Mouse (Mus musculus): ENCODE measurements around the gene Plekhg1.

The Plekhg1 gene

DNA sequence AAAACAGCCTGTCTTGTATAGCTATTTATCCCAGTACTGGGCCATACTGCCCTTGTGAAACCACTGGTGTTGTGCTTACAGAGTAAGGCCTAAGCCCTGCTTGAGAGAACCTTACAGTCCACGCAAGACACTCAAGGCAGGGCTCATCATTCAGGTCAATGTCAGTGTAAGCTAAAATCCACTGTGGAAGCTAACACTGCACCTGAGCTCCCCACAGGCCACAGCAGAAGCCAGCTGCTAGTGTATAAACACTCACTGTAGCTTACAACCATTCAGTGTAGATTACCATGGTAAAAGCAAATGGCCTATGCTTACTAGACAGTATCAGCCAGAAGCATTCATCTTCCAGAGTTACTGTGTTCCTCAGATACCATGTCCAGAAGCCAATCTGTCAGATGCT lies 90.5 kb downstream of the Plekhg1 start:
- no peak for DNase-seq (ENCODE audit: low read depth)

DNA sequence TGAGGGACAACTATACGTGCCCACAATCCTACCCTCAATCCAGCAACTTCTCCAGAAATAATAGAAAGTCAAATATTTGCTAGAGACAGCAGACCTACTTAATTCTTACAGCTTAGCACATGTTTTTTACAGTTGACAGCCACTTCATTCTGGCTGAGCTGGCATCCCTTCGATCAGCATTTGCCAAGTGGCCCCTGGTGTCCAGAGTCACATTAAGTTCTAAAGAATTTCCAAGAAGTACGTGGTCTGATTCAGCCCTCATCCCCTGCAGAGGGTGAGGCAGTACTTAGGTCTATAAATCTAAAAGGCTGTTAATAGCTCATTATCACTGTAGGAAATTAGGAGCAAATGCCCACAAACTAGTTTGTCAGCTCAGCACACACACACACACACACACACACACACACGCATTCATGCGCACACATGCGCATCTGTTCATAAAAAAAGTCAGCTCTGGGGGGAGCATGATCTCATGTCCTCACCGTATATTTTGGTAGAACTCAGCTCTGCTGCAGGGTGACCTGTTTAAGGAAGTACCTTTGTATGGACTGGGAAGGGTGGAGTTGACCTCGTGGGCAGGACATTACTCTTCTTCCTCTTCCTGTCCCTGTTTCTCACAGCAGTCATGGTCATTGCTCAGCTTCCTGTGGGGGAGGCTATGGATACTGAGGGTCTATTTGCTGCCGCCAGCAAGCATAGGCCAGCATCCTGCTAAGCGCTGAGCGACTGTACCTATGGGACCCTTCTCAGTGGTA lies 91.6 kb downstream of the Plekhg1 start:
- DNase-seq (ENCODE audit: low read depth): peak; percentile 80

DNA sequence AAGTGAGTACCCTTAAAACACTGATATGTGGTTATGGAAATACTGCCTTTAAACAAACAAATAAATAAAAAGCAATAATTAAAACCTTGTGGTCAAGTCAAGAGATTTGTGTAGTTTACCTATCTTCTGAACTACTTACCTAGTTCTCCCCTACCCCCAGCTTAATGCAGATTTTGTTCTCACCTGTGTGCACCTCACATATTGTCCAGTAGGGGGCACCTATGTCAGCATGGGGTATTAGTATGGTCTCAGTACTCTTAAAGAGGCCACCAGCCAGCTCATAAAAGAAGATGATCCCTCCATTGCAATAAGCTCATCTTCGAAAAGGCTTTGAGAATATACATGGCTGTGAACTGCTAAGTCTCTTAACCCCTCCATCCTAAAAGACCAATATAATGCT lies 93.9 kb downstream of the Plekhg1 start:
- DNase-seq (ENCODE audit: low read depth): no peak

DNA sequence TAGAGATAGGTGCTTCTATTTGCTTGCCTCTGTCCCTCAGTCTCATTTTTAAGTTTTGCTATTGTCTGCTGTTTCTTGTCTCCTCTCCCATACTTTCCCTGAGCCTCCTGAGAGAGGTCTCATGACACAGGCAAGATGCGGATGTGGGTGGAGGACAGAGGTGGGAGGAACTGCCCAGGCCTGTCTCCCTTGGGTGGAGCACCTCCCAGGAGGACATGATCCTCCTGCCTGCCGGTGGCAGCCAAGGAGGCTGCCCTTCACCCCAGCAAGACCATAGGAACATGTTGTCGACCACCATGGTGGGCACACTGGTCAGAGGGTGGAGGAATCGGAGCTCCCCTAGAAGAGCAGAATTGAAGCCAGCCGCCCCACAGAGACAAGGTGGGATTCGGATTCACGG lies 94.5 kb downstream of the Plekhg1 start:
- no peak for DNase-seq (ENCODE audit: low read depth)

DNA sequence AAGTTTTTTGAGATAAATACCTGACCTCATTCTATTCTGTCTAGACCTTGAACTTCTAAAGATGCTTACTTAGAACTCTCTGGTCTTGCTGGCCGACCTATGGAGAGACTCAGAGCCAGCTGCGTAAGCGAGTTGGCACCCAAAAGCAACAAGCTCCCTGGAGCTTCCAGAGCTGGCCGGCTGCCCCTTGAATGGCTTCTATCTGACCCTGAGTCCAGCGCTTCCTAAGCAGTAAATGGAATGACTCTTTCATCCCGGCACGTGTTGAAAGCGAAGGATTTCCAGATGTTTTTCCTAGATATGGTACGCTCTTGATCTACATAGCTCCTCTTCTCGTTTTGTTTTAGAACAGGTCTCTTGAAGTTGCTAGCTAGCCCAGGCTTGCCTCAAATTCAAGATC lies 95.5 kb downstream of the Plekhg1 start:
- no peak for DNase-seq (ENCODE audit: low read depth)

DNA sequence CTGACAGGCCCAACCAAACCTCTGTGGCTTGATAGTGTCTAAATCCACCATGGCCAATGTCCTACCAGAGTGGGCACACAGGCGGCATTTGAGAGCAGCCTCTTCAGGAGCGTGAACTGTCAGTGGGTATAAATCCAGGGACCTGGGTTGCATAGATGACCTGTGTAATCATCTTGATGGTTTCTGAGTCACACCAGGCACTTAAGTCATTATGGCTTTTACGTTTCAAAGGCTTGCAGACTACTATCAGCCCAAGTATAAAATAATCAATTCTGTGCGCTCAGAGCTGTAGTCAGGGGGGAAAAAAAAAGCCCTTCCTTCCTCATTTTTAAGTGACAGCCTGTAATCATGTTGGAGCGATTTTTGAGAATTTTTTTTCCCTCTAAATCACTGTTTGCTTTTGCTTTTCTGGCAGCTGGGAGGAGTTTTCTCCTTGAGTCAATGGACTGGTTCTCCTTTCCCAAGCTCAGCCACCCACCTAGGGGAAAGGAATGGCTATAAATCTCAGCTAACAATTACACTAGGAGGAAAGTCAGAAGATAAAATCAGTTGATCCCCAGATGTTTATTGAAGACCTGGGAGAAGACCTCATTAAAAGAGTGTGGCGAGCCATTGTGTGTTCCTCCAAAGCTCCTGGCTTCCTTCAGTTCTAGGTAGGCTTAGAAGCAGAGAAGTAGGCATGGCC lies 99.7 kb downstream of the Plekhg1 start:
- DNase-seq (ENCODE audit: low read depth): no peak

DNA sequence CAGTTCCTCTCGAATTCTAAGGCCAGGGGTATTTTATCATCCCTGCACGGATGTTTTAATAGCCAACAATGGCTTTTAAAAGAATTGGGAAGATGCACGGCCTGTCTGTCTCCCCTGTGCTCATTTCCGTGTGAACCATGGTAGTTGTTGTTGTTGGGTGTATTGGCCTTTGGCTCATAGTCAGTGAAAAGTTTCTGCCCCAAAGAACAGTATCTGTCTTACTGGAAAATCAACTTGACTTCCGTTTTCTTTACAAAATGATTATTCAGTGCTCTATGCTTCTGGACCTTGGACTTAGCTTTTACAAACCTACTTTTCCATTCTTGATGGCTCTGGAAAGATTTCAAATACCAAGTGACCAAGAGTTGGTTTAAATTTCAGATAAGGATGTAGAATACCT lies 104.3 kb downstream of the Plekhg1 start:
- no peak for DNase-seq (ENCODE audit: low read depth)

DNA sequence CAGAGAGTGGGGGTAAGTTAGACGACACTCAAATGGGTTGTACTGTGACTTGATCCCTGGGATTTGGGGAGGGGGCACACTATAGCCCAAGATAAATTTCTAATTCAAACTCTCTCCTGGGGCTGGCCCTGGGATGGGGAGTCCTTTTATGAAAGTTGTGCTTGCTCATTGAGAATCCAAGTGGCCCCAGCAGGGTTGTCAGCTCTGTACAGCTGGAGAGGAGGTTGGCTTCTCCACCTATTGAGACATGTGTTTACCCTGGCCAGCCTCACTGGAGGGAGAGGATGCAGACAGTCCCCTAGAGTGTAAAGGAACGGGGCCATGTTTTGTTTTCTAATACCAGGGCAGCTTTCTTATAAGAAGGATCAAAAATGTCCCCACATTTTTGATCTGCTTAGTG lies 106.9 kb downstream of the Plekhg1 start:
- DNase-seq (ENCODE audit: low read depth): no peak

DNA sequence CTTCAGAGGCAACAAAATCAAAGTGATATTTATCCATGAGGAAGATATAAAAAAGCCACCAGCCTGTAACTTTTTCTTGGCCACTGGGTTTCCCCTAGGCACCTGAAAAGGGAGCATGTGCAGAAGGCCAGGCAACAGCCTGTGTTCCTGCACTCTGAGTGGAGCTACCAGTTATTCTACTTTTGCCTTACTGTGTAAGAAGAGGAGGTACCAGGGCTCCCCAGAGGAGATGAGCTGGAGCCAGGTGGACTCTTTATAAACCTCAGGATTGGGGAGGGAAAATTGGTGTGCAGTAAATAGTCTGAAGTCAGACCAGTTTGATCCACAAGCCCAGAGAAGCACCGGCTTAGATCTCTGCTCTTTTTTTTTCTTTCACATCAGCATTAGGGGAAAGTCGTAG lies 111.3 kb downstream of the Plekhg1 start:
- no peak for DNase-seq (ENCODE audit: low read depth)

DNA sequence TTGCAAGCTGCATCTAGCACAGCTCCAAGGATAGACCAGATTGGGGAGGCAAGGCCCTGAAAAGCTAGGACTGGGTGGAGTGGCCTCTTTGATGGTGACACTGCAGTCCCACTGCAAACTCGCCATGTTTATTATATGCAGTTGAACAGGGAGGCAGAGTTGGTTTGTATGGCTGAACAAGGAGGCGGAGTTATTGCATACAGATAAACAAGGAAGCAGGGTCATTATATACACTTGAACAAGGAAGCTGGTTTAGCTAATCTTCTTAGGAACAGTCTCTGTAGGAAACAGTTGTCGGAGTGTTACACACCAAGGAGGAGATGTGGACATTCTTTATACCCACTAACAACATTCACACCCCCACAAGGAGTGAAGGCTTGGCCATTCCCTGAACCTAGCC lies 112.6 kb downstream of the Plekhg1 start:
- no peak for DNase-seq (ENCODE audit: low read depth)

DNA sequence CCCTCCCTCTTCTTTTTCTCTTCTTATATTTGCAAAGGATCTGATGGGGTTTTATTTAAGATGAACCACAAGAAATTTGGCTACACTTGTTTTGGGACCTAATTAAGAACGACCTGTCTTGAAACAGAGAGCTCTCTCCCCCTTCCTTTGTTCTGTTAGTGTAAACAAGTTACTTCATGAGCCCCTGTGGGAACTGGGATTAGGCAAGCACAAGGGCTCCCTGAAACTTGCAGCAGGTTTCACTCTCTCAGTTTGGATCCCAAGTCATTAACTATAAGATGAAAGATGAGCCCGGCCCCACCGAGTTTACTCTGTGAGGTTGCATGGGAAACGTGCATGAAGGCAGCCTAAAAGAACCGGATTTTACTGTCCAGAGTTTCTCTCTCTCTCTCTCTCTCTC lies 117.7 kb downstream of the Plekhg1 start:
- DNase-seq (ENCODE audit: low read depth): no peak

DNA sequence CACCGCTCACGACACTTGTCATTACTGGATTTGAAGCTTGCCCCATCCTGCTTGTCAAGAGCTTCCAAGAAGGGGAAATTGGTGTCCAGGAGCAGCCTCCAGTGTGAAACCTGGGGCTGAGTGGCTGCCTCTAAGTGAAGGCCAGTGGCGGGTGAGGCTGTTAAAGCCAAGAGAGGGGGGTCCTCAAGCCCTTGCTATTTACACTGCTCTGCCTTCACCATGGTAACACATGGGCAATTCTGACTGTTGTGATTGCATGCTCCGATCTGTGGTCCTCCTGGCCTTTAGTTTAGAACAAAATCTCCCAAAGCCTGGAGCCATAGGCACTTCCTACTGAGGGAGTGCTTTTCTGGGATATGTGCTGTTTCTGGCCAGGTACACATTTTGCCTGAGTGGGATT lies 118.3 kb downstream of the Plekhg1 start:
- no peak for DNase-seq (ENCODE audit: low read depth)

DNA sequence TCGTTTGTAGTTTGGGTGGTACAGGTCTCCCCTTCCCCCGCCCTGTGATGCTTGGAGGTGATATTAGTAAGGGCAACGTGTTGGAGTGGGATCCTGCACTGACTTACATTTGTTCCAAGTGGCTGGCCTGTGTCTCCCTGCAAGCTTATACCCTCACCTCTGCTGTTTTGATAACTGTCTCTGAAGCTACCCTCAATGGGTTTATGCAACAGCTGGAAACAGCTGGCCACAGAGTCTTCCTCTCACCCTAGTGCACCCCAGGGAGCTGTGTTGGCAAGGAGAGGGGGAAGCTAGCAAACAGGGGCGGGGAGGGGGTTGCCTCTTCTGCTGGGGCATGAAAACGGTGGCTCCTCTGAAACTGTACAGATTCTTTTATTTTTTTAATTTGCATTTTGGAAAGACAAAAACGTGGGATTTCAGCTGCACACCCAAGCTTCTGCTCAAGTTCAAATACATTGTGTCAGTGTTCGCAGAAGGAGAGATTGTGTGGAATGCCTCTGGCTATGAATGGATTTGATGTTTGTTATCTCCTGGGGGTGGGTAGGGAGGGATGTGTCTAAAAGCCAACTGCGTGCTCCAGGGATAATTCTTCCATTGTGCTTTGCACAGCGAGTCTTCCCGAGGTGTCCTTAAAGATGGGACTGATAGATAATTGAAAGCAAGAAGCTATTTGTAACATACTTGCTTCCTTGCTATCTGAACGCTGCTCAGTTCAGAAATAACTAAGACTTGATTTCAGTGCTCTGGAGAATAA lies 119.0 kb downstream of the Plekhg1 start:
- DNase-seq (ENCODE audit: low read depth): no peak

DNA sequence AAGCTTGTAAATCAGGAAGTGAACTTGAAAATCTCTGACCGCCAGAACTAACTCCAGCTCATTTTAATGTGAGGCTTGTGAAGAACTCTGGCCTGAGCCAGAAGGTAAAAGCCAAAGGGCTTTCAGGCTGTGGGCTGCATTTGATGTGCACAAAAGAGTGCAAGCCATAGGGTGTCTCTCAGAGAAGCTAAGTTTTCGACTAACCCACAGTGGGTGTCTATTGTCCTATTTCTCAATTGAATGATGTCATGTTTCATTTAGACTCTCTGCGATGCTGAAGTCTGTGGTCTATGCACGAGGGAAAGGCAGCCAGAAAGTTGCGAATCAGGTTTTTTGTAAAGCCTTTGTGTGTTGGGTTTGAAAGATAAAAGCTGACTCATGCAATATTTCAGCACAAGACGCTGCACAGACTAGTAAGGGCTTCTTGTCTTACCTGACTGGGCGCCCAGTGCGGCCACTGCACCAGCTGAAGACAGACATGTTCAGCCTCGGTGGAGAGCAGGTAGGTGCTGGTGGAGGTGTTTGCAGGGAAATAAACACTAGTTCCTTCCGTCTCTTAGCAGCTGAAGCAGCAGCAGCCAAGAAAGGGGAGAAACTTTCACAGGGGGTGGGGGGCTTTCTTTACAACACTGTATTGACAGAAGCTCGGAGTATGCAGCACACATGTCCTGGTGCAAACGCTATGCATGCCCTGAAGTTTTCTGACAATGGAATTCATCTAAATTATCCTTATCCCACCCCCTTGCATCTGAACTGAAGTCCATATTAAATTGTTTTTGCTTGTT lies 123.4 kb downstream of the Plekhg1 start:
- peak; percentile 28 for DNase-seq (ENCODE audit: low read depth)

DNA sequence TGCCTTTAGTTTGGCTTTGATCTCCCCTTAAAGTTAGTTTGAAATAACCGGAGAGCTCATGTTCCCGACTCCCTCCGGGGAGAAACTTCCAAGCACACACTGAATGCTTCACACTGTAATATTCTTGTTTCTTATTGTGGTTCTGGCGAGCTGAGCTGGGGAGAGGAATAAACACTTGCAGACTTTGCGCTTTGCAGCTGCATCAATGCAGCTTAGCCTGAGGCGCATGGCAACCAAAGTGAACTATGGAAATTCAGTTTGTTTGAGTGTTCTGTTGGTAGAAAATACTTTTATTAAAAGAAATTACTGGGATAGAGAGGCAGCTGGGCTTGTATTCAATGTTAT lies 124.0 kb downstream of the Plekhg1 start:
- DNase-seq (ENCODE audit: low read depth): no peak

DNA sequence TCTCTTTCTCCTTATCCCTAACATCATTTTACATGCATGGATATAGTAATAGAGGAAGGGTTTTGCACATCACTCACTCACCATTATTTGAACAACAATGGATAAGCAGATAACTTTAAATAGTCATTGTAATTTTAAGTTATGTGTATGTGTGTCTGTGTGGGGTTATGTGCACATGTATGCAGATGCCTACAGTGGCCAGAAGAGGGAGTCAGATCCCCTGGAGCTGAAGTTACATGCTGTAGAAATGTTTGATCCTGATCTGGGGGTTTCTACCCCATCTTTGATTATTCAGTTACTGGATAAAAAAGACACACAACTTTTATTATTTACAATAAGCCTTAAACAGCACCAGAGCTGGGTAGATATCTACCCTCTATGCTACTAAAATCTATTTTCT lies 127.1 kb downstream of the Plekhg1 start:
- no peak for DNase-seq (ENCODE audit: low read depth)

DNA sequence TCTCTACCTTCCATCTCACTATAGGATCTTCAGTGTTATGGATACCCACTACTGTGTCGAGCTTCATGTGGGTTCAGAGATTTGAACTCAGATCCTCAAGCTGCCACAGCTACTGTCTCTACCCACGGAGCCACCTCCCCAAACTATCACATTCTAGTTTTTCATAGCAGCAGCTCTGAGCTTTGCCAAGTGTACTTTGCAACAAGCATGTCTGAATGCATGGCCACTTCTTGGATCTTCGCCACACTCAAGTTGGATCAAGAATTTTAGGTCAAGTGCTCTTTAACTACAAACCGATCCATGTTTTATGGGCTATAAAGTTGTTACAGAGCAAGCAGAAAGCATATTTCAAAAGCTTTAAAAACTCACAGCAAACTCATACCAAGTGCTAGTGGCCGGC lies 130.7 kb downstream of the Plekhg1 start:
- DNase-seq (ENCODE audit: low read depth): no peak

DNA sequence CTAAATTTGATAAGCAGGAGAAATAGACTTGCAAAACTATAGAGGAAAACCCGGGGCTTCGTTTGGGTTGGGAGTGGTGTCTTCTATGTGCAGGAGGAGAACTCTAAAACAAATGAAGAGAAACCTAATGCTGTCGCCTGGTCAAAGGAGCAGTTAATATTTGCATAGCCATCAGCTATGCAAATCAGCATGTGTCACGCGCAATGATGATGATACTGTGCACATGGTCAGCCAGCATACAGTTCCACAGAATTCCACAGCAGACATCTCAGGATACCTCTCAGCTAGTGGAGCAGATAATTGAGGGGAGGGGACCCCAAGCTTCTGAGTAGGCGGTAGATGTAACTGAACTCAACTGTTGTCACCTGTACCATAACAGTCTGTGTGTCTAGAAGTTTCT lies 133.3 kb downstream of the Plekhg1 start:
- no peak for DNase-seq (ENCODE audit: low read depth)

DNA sequence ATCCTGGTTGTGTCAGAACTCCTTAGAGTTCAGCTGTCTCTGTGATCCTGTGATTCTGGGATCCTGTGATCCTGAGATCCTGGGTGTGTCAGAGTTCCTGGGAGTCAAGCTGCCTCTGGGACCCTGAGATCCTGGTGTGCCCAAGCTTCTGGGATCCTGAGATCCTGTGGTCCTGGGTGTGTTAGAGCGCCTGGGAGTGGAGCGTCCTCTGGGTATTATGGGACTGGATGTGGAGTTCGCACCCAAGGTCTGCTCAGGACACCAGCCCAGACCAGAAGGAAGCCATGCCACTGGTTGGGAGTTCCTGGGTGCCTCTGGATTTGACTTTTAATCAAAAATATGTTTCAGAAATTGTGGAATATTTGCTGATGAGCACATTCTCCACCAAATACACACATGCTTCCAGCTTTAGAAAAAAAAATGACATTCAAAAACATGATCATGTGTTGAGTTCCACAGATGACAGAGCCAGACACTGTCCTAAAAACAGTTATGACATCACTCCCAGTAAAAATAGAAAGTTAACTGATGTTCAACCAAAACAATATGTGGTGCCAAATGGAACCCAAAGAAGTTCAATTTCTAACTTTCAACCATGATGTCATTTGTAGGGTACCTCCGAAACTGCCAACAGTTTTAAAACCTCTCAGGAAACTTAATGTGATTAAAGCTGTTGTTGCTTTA lies 137.8 kb downstream of the Plekhg1 start:
- DNase-seq (ENCODE audit: low read depth): no peak

DNA sequence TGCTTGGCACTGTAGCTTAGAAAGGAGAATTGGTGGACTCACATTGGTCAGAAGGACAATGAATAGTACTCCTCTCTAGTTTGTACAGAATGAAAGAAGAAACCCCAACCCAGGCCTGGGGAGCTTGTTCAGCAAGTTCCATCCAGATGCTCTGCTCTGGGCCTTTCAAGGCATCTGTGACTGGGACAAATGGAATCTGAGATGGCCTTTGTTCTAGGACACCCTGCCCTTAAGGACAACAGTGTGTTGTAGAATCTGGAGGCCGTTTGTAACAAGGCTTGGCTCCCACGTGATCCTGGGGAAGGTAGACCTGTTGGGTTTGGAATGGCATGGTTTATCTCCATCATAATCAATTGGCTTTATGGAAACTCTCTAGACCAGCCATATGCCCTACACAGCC lies 141.0 kb downstream of the Plekhg1 start:
- no peak for DNase-seq (ENCODE audit: low read depth)

DNA sequence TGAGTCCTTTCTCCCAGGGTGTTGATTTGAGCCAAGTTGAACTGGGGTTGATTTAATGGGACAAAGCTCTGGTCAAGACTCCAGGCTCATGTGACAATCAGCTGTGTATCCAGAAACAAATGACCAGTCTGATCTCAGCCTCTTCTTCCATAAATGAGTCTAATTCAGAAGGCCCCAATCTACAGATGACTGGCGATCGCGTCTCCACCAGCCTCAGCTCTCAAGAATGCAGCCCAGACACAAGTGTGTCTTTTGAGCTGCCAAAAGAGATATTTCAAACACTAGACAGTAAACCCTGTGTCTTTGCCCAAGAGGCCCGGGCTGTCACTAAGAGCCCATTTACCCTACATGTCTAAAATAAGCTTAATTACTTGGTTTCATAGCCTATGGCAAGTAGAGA lies 148.3 kb downstream of the Plekhg1 start:
- no peak for DNase-seq (ENCODE audit: low read depth)

Data from 416B (cell line).